Mouse (Mus musculus): Measurements from ENCODE around the gene Tpsb2. TPM values are rescaled to one million over a fixed set of nuclear protein-coding genes. Genes with fewer than 3 reads are reported as not detected.

Tpsb2 gene
- polyA plus RNA-seq, 1 experiment from 2014 or later, result 0.47 TPM

- H3K9ac ChIP-seq, result no peak overlapping the region
- WGBS (ENCODE audit: insufficient replicate concordance), result 20% methylated on average over 6 of the region's 6 CpGs
- H3K27me3 ChIP-seq, result no peaks in the 10 kb centered on the region
- H3K27ac ChIP-seq (replicated peaks), result no peak overlapping the region
- no peaks in the 10 kb centered on the region for H3K9me3 ChIP-seq (replicated peaks)
- H3K4me3 ChIP-seq (replicated peaks), result no peak overlapping the region
- H3K4me1 ChIP-seq (replicated peaks), result peaks cover 12% of the 10 kb centered on the region
- no peak overlapping the region for H3K4me2 ChIP-seq
- ATAC-seq (ENCODE audit: insufficient read depth), result no peak
- H3K36me3 ChIP-seq (replicated peaks), result no peaks in the 10 kb centered on the region
These were observed 39.9 kb downstream of the Tpsb2 start for GRCm38 (mm10) chr17:25406011-25406441.

- no peak overlapping the region for H3K4me3 ChIP-seq (replicated peaks)
- H3K4me1 ChIP-seq (replicated peaks), result peaks cover 12% of the 10 kb centered on the region
- H3K4me2 ChIP-seq, result no peak overlapping the region
- 57% methylated on average over 4 of the region's 4 CpGs for WGBS (ENCODE audit: insufficient replicate concordance)
- no peaks in the 10 kb centered on the region for H3K27me3 ChIP-seq
- H3K36me3 ChIP-seq (replicated peaks), result no peaks in the 10 kb centered on the region
- no peaks in the 10 kb centered on the region for H3K9me3 ChIP-seq (replicated peaks)
- ATAC-seq (ENCODE audit: insufficient read depth), result no peak
- no peak overlapping the region for H3K9ac ChIP-seq
- H3K27ac ChIP-seq (replicated peaks), result no peak overlapping the region
These were observed 41.2 kb downstream of the Tpsb2 start for GRCm38 (mm10) chr17:25407352-25407751.

GRCm38 (mm10) chr17:25408302-25408999 lies 42.3 kb downstream of the Tpsb2 start:
- WGBS (ENCODE audit: insufficient replicate concordance), result 66% methylated on average over 7 of the region's 7 CpGs
- H3K4me1 ChIP-seq (replicated peaks), result peaks cover 12% of the 10 kb centered on the region
- no peaks in the 10 kb centered on the region for H3K27me3 ChIP-seq
- no peak overlapping the region for H3K4me2 ChIP-seq
- no peak overlapping the region for H3K4me3 ChIP-seq (replicated peaks)
- no peak for ATAC-seq (ENCODE audit: insufficient read depth)
- H3K9me3 ChIP-seq (replicated peaks), result no peaks in the 10 kb centered on the region
- H3K27ac ChIP-seq (replicated peaks), result no peak overlapping the region
- H3K9ac ChIP-seq, result no peak overlapping the region
- H3K36me3 ChIP-seq (replicated peaks), result no peaks in the 10 kb centered on the region

GRCm38 (mm10) chr17:25409621-25410020 lies 43.5 kb downstream of the Tpsb2 start:
- Histone ChIP-seq H3K27ac (replicated peaks) (no peak overlapping the region), H3K4me1 (replicated peaks) (peaks cover 12% of the 10 kb centered on the region), H3K4me2 (no peak overlapping the region), H3K4me3 (replicated peaks) (no peak overlapping the region), H3K27me3 (no peaks in the 10 kb centered on the region), H3K36me3 (replicated peaks) (no peaks in the 10 kb centered on the region), H3K9me3 (replicated peaks) (no peaks in the 10 kb centered on the region), H3K9ac (no peak overlapping the region)
- WGBS (ENCODE audit: insufficient replicate concordance), result 74% methylated on average over 7 of the region's 7 CpGs
- ATAC-seq (ENCODE audit: insufficient read depth), result no peak

GRCm38 (mm10) chr17:25410180-25410579 lies 44.1 kb downstream of the Tpsb2 start:
- Histone ChIP-seq H3K4me2 (no peak overlapping the region), H3K36me3 (replicated peaks) (no peaks in the 10 kb centered on the region), H3K9ac (no peak overlapping the region), H3K27me3 (no peaks in the 10 kb centered on the region), H3K27ac (replicated peaks) (no peak overlapping the region), H3K9me3 (replicated peaks) (no peaks in the 10 kb centered on the region), H3K4me1 (replicated peaks) (peaks cover 9% of the 10 kb centered on the region), H3K4me3 (replicated peaks) (no peak overlapping the region)
- ATAC-seq (ENCODE audit: insufficient read depth), result no peak
- 41% methylated on average over 6 of the region's 6 CpGs for WGBS (ENCODE audit: insufficient replicate concordance)

- no peak overlapping the region for H3K4me2 ChIP-seq
- H3K27me3 ChIP-seq, result no peaks in the 10 kb centered on the region
- H3K9me3 ChIP-seq (replicated peaks), result no peaks in the 10 kb centered on the region
- no peak overlapping the region for H3K4me3 ChIP-seq (replicated peaks)
- no peak overlapping the region for H3K27ac ChIP-seq (replicated peaks)
- H3K9ac ChIP-seq, result no peak overlapping the region
- peaks cover 4% of the 10 kb centered on the region; the same call in 1 of the 2 replicates for H3K4me1 ChIP-seq (replicated peaks)
- ATAC-seq (ENCODE audit: insufficient read depth), result no peak
- no peaks in the 10 kb centered on the region for H3K36me3 ChIP-seq (replicated peaks)
- WGBS (ENCODE audit: insufficient replicate concordance), result 18% methylated on average over 7 of the region's 7 CpGs
These were observed 44.7 kb downstream of the Tpsb2 start for GRCm38 (mm10) chr17:25410786-25411185.

- Histone ChIP-seq H3K36me3 (replicated peaks) (no peaks in the 10 kb centered on the region), H3K9me3 (replicated peaks) (no peaks in the 10 kb centered on the region), H3K4me3 (replicated peaks) (no peak overlapping the region), H3K4me1 (replicated peaks) (peaks cover 5% of the 10 kb centered on the region), H3K27me3 (no peaks in the 10 kb centered on the region), H3K27ac (replicated peaks) (no peak overlapping the region), H3K4me2 (no peak overlapping the region), H3K9ac (no peak overlapping the region)
- no peak for ATAC-seq (ENCODE audit: insufficient read depth)
- WGBS (ENCODE audit: insufficient replicate concordance), result 31% methylated on average over 4 of the region's 4 CpGs
These were observed 45.1 kb downstream of the Tpsb2 start for GRCm38 (mm10) chr17:25411251-25411650.

GRCm38 (mm10) chr17:25414209-25414608 lies 48.1 kb downstream of the Tpsb2 start:
- Histone ChIP-seq H3K4me3 (replicated peaks) (no peak overlapping the region), H3K36me3 (replicated peaks) (no peaks in the 10 kb centered on the region), H3K9me3 (replicated peaks) (no peaks in the 10 kb centered on the region), H3K27ac (replicated peaks) (no peak overlapping the region), H3K4me2 (no peak overlapping the region), H3K4me1 (replicated peaks) (peaks cover 7% of the 10 kb centered on the region; the same call in 1 of the 2 replicates), H3K9ac (no peak overlapping the region), H3K27me3 (no peaks in the 10 kb centered on the region)
- WGBS (ENCODE audit: insufficient replicate concordance), result 57% methylated on average over 4 of the region's 4 CpGs
- no peak for ATAC-seq (ENCODE audit: insufficient read depth)

- H3K9me3 ChIP-seq (replicated peaks), result no peaks in the 10 kb centered on the region
- no peak overlapping the region for H3K27ac ChIP-seq (replicated peaks)
- no peak overlapping the region for H3K9ac ChIP-seq
- H3K4me1 ChIP-seq (replicated peaks), result peaks cover 7% of the 10 kb centered on the region; the same call in 1 of the 2 replicates
- H3K27me3 ChIP-seq, result no peaks in the 10 kb centered on the region
- H3K4me2 ChIP-seq, result no peak overlapping the region
- no peaks in the 10 kb centered on the region for H3K36me3 ChIP-seq (replicated peaks)
- no peak for ATAC-seq (ENCODE audit: insufficient read depth)
- 35% methylated on average over 3 of the region's 3 CpGs for WGBS (ENCODE audit: insufficient replicate concordance)
- no peak overlapping the region for H3K4me3 ChIP-seq (replicated peaks)
These were observed 48.8 kb downstream of the Tpsb2 start for GRCm38 (mm10) chr17:25414917-25415316.

GRCm38 (mm10) chr17:25415421-25415913 lies 49.4 kb downstream of the Tpsb2 start:
- 25% methylated on average over 6 of the region's 6 CpGs for WGBS (ENCODE audit: insufficient replicate concordance)
- no peak for ATAC-seq (ENCODE audit: insufficient read depth)
- no peak overlapping the region for H3K4me3 ChIP-seq (replicated peaks)
- no peak overlapping the region for H3K9ac ChIP-seq
- H3K4me2 ChIP-seq, result no peak overlapping the region
- no peak overlapping the region for H3K27ac ChIP-seq (replicated peaks)
- H3K36me3 ChIP-seq (replicated peaks), result no peaks in the 10 kb centered on the region
- no peaks in the 10 kb centered on the region for H3K9me3 ChIP-seq (replicated peaks)
- peaks cover 7% of the 10 kb centered on the region; the same call in 1 of the 2 replicates for H3K4me1 ChIP-seq (replicated peaks)
- H3K27me3 ChIP-seq, result no peaks in the 10 kb centered on the region

- Histone ChIP-seq H3K4me2 (no peak overlapping the region), H3K9me3 (replicated peaks) (no peaks in the 10 kb centered on the region), H3K36me3 (replicated peaks) (no peaks in the 10 kb centered on the region), H3K27ac (replicated peaks) (no peak overlapping the region), H3K9ac (no peak overlapping the region), H3K27me3 (no peaks in the 10 kb centered on the region), H3K4me3 (replicated peaks) (no peak overlapping the region), H3K4me1 (replicated peaks) (peaks cover 7% of the 10 kb centered on the region; the same call in 1 of the 2 replicates)
- WGBS (ENCODE audit: insufficient replicate concordance), result 16% methylated on average over 3 of the region's 3 CpGs
- ATAC-seq (ENCODE audit: insufficient read depth), result no peak
These were observed 50.1 kb downstream of the Tpsb2 start for GRCm38 (mm10) chr17:25416219-25416618.
